In the genomic region with DNA sequence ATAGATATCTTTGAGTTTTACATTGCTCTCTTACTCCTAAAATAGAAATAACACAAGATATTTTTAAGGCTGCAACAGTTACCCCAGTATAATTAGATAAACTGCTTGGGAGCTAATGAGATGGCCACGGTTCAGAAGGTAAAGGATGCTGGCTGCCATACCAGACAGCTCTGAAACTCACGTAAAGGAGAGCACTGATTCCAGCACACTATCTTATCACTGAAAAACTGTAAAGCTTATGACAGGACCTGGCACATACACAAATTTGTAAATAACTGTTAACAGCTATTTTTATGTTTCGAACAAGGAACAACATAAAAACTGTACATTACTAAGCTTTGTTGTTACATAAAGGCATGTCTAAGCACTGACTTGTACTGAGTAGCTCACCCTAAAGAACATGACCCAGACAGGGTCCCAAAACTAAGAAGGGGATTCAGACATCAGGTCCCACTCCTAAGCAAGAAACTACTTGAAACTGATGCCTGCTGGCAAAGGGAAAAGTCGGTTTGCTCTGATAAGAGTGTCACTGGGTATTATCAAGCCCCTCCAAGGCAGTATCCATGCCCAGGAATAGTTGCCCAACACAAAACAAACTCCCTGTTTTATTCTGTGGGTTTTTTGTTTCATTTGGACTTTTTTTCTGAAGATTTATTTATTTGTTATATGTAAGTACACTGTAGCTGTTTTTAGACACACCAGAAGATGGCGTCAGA, we compare ENCODE assay signal across 19 mouse cellular contexts. TPM values are rescaled to one million over a fixed set of nuclear protein-coding genes. Genes with fewer than 3 reads are reported as not detected.
A peak's percentile ranks its signal among the peaks of the same experiment; 100 is the strongest.
DNase-seq lines count a peak whose midpoint lies in the region; ATAC-seq lines count a peak whose summit lies in the region.
"Had no signal": no experiment of that assay in that cellular context is flagged by ENCODE, and none has a peak within 500 bp of the region (broad histone marks: within the 10 kb centered on the region; RNA-seq: fewer than 3 reads in every experiment).

No protein-coding gene starts in this region.

- intact Hi-C loops in heart, postnatal 14 days (cut with DNase I): no loop called here

- 50% methylated on average over 5 of the region's 5 CpGs for WGBS in heart, embryonic 15.5 days
- 75% methylated on average over 5 of the region's 5 CpGs for WGBS in liver, embryonic 11.5 days
- WGBS in liver, embryonic 13.5 days (ENCODE audit: insufficient replicate concordance): 54% methylated on average over 5 of the region's 5 CpGs

- no peak overlapping the region for H3K9ac ChIP-seq in heart, embryonic 15.5 days
- H3K9ac ChIP-seq in liver, embryonic 11.5 days (ENCODE audit: low read depth, low read length): no peak overlapping the region
- no peak overlapping the region for H3K9ac ChIP-seq in liver, embryonic 13.5 days
- H3K9ac ChIP-seq: embryonic facial prominence, embryonic 13.5 days; forebrain, embryonic 12.5 days; hindbrain, embryonic 14.5 days; intestine, embryonic 15.5 days had no signal

- H3K4me1 ChIP-seq in heart, embryonic 15.5 days (replicated peaks): peaks cover 7% of the 10 kb centered on the region
- H3K4me1 ChIP-seq in liver, embryonic 11.5 days (replicated peaks; ENCODE audit: control insufficient read depth, insufficient read depth, low read length): 0 out of 2 replicates have a peak, but pooled peaks cover 3% of the 10 kb centered on the region
- H3K4me1 ChIP-seq in liver, embryonic 13.5 days (replicated peaks): peaks cover 8% of the 10 kb centered on the region
- H3K4me1 ChIP-seq: embryonic facial prominence, embryonic 13.5 days; forebrain, embryonic 12.5 days; hindbrain, embryonic 10.5 days; intestine, embryonic 15.5 days had no signal

- no peak overlapping the region for H3K4me2 ChIP-seq in heart, embryonic 15.5 days
- no peak overlapping the region for H3K4me2 ChIP-seq in liver, embryonic 11.5 days
- no peak overlapping the region for H3K4me2 ChIP-seq in liver, embryonic 13.5 days
- H3K4me2 ChIP-seq: embryonic facial prominence, embryonic 13.5 days; forebrain, embryonic 12.5 days; hindbrain, embryonic 14.5 days; intestine, embryonic 15.5 days had no signal

- no peak for ATAC-seq in heart, embryonic 15.5 days (replicated peaks; ENCODE audit: insufficient number of reproducible peaks, insufficient read depth, low FRiP score, low read depth)
- peak; percentile 39; the same call in 1 of the 2 replicates for ATAC-seq in liver, embryonic 11.5 days (replicated peaks; ENCODE audit: low FRiP score)
- peak; percentile 50; the same call in 1 of the 2 replicates for ATAC-seq in liver, embryonic 13.5 days (ENCODE audit: low read depth)
- ATAC-seq: forebrain, embryonic 16.5 days; intestine, embryonic 15.5 days had no signal

- peaks cover 17% of the 10 kb centered on the region for H3K36me3 ChIP-seq in heart, embryonic 15.5 days
- H3K36me3 ChIP-seq in liver, embryonic 11.5 days (ENCODE audit: control insufficient read depth, insufficient read depth, low read length): peaks cover 3% of the 10 kb centered on the region; the same call in 1 of the 2 replicates
- H3K36me3 ChIP-seq in liver, embryonic 13.5 days: peaks cover 34% of the 10 kb centered on the region
- H3K36me3 ChIP-seq: intestine, embryonic 15.5 days had no signal

- H3K27ac ChIP-seq in heart, embryonic 15.5 days: peak overlapping the region; percentile 10; the same call in 1 of the 2 replicates
- H3K27ac ChIP-seq in liver, embryonic 11.5 days (ENCODE audit: low read depth, low read length): no peak overlapping the region
- H3K27ac ChIP-seq in liver, embryonic 13.5 days: no peak overlapping the region
- H3K27ac ChIP-seq: embryonic facial prominence, embryonic 13.5 days; forebrain, embryonic 12.5 days; heart, embryonic 10.5 days; hindbrain, embryonic 10.5 days; hindbrain, embryonic 14.5 days; intestine, embryonic 15.5 days had no signal

- H3K4me3 ChIP-seq in heart, embryonic 15.5 days: no peak overlapping the region
- H3K4me3 ChIP-seq in liver, embryonic 11.5 days (ENCODE audit: low read depth, low read length): no peak overlapping the region
- no peak overlapping the region for H3K4me3 ChIP-seq in liver, embryonic 13.5 days (replicated peaks)
- H3K4me3 ChIP-seq: embryonic facial prominence, embryonic 13.5 days; forebrain, embryonic 12.5 days; heart, embryonic 10.5 days; hindbrain, embryonic 10.5 days; intestine, embryonic 15.5 days had no signal

- no peaks in the 10 kb centered on the region for H3K27me3 ChIP-seq in heart, embryonic 15.5 days
- H3K27me3 ChIP-seq in liver, embryonic 11.5 days (replicated peaks; ENCODE audit: control insufficient read depth, insufficient read depth, low read length): no peaks in the 10 kb centered on the region
- no peaks in the 10 kb centered on the region for H3K27me3 ChIP-seq in liver, embryonic 13.5 days
- H3K27me3 ChIP-seq: embryonic facial prominence, embryonic 13.5 days; forebrain, embryonic 12.5 days; intestine, embryonic 15.5 days had no signal

- DNase-seq in heart, postnatal 14 days: no peak
- no peak for DNase-seq in liver, embryonic 11.5 days (ENCODE audit: low spot score)
- DNase-seq in liver: no peak
- DNase-seq in liver, embryonic 13.5 days: no peak
- DNase-seq in neural tube, embryonic 10.5 days (ENCODE audit: extremely low spot score, low spot score): no peak
- DNase-seq in kidney, adult 18-20 months: no peak
- DNase-seq: adrenal gland, adult 8-10 months; cerebellum, adult 18-20 months; cerebellum, adult 9-11 months; cerebellum, postnatal 36 days; gastrocnemius, postnatal 10 days had no signal

- no peaks in the 10 kb centered on the region for H3K9me3 ChIP-seq in heart, embryonic 15.5 days (replicated peaks)
- no peaks in the 10 kb centered on the region for H3K9me3 ChIP-seq in liver, embryonic 11.5 days (ENCODE audit: control insufficient read depth, low read length)
- H3K9me3 ChIP-seq in liver, embryonic 13.5 days (replicated peaks): no peaks in the 10 kb centered on the region
- H3K9me3 ChIP-seq: embryonic facial prominence, embryonic 13.5 days; forebrain, embryonic 12.5 days; heart, embryonic 10.5 days; hindbrain, embryonic 10.5 days; intestine, embryonic 15.5 days had no signal

RNA-seq across cellular contexts. Expression of gene Fcho2, which starts 28.1 kb away (rescaled TPM):
- polyA plus RNA-seq in heart, embryonic 15.5 days (2015; fragmentation: Nextera tagmentation; extraction: Ambion mirVana): 25.2 and 27.4 TPM in 2 replicates
- total RNA-seq in heart, postnatal 14 days (2021): 10 to 100 TPM; 37.9 to 43.0 TPM
- polyA plus RNA-seq in liver, embryonic 11.5 days (2014; fragmentation: Nextera tagmentation; extraction: Ambion mirVana): 23.7 and 25.3 TPM in 2 replicates
- 20.6 and 28.5 TPM in 2 replicates for polyA plus RNA-seq in liver, embryonic 13.5 days (2015; fragmentation: Nextera tagmentation; extraction: Ambion mirVana)
